Mouse (Mus musculus): ENCODE results near the gene Pigp. TPM values are rescaled to one million over a fixed set of nuclear protein-coding genes. Genes with fewer than 3 reads are reported as not detected.

Pigp gene
- polyA plus RNA-seq (2015; fragmentation: Nextera tagmentation; extraction: Ambion mirVana) = 134 and 149 TPM in 2 replicates

DNA sequence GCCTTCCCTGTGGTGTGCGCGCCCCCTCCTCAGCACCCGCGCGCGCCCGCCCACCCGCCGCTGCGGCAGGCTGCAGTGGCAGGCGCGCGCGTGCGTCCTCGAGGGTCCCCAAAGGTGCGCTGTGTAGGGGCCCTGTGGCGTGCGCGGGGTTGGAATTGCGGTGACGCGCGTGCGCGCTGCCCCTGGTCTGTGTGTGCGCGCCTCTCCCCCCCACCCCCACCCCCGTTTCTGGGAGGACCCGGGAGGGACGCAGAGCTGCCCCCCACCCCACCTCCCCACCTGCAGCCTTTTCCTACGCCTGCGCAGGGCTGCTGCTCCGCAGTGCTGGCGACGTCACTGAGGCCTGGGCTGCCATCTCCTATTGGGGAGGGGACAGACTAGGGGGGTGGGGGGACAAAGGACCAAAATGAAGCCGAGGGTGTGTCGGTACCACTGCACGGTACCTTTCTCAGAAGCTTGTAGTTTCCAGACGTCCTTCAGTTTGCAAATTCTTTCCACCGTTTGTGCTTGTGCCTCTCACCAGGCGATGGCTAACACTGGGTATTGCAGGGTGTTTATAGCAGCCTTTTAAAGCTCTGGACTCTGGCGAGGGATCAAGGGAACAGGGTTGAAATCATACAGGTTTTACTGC is at the start of gene Pigp:
TSS of gene Pigp (minus strand) at position 542 of the 631 bp plus-strand sequence.
- Histone ChIP-seq H3K4me3 (ENCODE audit: low read depth, low read length) (peak within 1 kb of the TSS; percentile 94), H3K4me2 (replicated peaks; ENCODE audit: low read depth, low read length) (peak within 1 kb of the TSS; percentile 92), H3K9me3 (ENCODE audit: low read length) (no peaks in the 10 kb centered on the region), H3K9ac (replicated peaks; ENCODE audit: low read depth) (peak within 1 kb of the TSS; percentile 85), H3K4me1 (ENCODE audit: insufficient read depth, low read depth, low read length) (0 out of 2 replicates have a peak, but pooled peaks cover 4% of the 10 kb centered on the region), H3K27ac (ENCODE audit: low read length) (peak within 1 kb of the TSS; percentile 96), H3K27me3 (replicated peaks; ENCODE audit: insufficient read depth, low read length) (no peaks in the 10 kb centered on the region), H3K36me3 (ENCODE audit: insufficient read depth, low read length) (no peaks in the 10 kb centered on the region)
- peak; percentile 76 for DNase-seq (ENCODE audit: low spot score)
- ATAC-seq = peak; percentile 54
- TF ChIP-seq EP300 (IDR thresholded peaks at IDR 0.05) (no peak), CTCF (IDR thresholded peaks at IDR 0.05) (peak; percentile 43)
- 1% methylated on average over 24 of the region's 43 CpGs for WGBS

DNA sequence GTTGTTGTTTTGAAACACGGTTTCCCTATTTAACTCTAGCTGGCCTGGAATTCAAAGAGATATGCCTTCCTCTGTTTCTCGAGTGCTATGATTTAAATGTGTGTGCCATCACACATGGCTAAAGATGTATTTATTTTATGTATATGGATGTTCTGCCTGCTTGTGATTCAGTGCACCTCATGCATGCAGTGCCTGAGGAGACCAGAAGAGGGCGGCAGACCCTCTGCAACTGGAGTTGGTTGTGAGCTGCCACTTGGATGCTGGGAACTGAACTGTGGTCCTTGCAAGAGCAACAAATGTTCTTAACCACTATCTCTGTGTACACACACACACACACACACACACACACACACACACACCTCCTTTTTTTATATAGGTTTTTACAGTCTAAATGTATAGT is 48.9 kb upstream of the Pigp start:
- no peaks in the 10 kb centered on the region for H3K27me3 ChIP-seq (replicated peaks; ENCODE audit: insufficient read depth, low read length)
- no peak for DNase-seq (ENCODE audit: low spot score)
- H3K4me1 ChIP-seq (ENCODE audit: insufficient read depth, low read depth, low read length) = no peaks in the 10 kb centered on the region
- H3K36me3 ChIP-seq (ENCODE audit: insufficient read depth, low read length) = peaks cover 44% of the 10 kb centered on the region
- no peak overlapping the region for H3K9ac ChIP-seq (replicated peaks; ENCODE audit: low read depth)
- no peak for ATAC-seq
- TF ChIP-seq EP300 (IDR thresholded peaks at IDR 0.05) = no peak
- peak; percentile 56 for TF ChIP-seq CTCF (IDR thresholded peaks at IDR 0.05)
- H3K9me3 ChIP-seq (ENCODE audit: low read length) = no peaks in the 10 kb centered on the region
- no peak overlapping the region for H3K4me2 ChIP-seq (replicated peaks; ENCODE audit: low read depth, low read length)
- no peak overlapping the region for H3K27ac ChIP-seq (ENCODE audit: low read length)
- 96% methylated on average over 3 of the region's 3 CpGs for WGBS
- no peak overlapping the region for H3K4me3 ChIP-seq (ENCODE audit: low read depth, low read length)

DNA sequence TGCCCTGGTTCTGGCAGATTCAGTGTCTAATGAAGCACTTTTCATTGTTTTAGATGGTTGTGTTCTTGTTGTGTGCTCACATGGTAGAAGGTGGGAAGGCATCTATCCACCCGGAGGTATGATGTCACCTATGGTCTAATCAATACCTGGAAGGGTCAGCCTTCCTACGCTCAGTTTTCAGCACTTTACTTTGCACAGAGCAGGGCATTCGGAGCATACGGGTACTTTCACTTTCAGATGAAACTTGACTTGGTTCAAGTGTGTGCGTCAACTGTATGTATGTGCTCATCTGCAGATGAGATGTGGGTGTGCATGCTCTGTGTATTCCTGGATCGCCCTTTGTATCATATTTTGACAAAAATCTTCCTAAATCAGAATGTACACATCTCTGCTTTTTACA is 42.5 kb upstream of the Pigp start:
- 80% methylated on average over 6 of the region's 6 CpGs for WGBS

DNA sequence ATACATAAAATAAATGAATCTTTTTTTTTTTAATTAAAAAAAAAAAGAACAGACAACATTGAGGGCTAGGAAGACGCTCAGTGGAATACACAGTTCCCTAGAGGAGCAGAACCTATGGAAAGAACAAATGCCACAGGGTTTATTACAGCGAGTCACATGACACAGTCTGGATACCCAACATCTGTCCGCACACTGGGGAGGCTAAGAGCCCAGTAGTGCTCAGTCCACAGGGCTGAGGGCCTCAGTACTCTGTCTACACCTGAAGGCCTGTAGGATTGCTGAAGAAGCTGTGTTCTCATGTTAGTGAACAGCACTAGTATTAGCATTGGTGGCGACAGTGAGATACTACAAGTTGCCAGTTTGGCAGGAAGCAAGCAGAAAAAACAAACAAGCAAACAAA is 41.1 kb upstream of the Pigp start:
- Histone ChIP-seq H3K36me3 (ENCODE audit: insufficient read depth, low read length) (no peaks in the 10 kb centered on the region; the same call in 1 of the 2 replicates), H3K27me3 (replicated peaks; ENCODE audit: insufficient read depth, low read length) (no peaks in the 10 kb centered on the region), H3K4me3 (ENCODE audit: low read depth, low read length) (no peak overlapping the region), H3K9ac (replicated peaks; ENCODE audit: low read depth) (no peak overlapping the region), H3K9me3 (ENCODE audit: low read length) (no peaks in the 10 kb centered on the region), H3K27ac (ENCODE audit: low read length) (peak overlapping the region; percentile 68), H3K4me1 (ENCODE audit: insufficient read depth, low read depth, low read length) (peaks cover 4% of the 10 kb centered on the region; the same call in 1 of the 2 replicates), H3K4me2 (replicated peaks; ENCODE audit: low read depth, low read length) (no peak overlapping the region)
- DNase-seq (ENCODE audit: low spot score) (no peak), ATAC-seq (peak; percentile 37; the same call in 1 of the 2 replicates)
- WGBS = 93% methylated on average over 4 of the region's 4 CpGs
- TF ChIP-seq CTCF (IDR thresholded peaks at IDR 0.05) = peak; percentile 25; the same call in 1 of the 2 replicates
- no peak for TF ChIP-seq EP300 (IDR thresholded peaks at IDR 0.05)

More for the DNA sequence above, 42.5 kb upstream of the Pigp start:
- peaks cover 5% of the 10 kb centered on the region for H3K36me3 ChIP-seq (ENCODE audit: insufficient read depth, low read length)
- no peak overlapping the region for H3K9ac ChIP-seq (replicated peaks; ENCODE audit: low read depth)
- no peak overlapping the region for H3K4me3 ChIP-seq (ENCODE audit: low read depth, low read length)
- peaks cover 4% of the 10 kb centered on the region; the same call in 1 of the 2 replicates for H3K4me1 ChIP-seq (ENCODE audit: insufficient read depth, low read depth, low read length)
- TF ChIP-seq EP300 (IDR thresholded peaks at IDR 0.05) (no peak), CTCF (IDR thresholded peaks at IDR 0.05) (no peak)
- no peaks in the 10 kb centered on the region for H3K27me3 ChIP-seq (replicated peaks; ENCODE audit: insufficient read depth, low read length)
- no peaks in the 10 kb centered on the region for H3K9me3 ChIP-seq (ENCODE audit: low read length)
- no peak overlapping the region for H3K4me2 ChIP-seq (replicated peaks; ENCODE audit: low read depth, low read length)
- ATAC-seq = no peak
- no peak for DNase-seq (ENCODE audit: low spot score)
- H3K27ac ChIP-seq (ENCODE audit: low read length) = no peak overlapping the region

DNA sequence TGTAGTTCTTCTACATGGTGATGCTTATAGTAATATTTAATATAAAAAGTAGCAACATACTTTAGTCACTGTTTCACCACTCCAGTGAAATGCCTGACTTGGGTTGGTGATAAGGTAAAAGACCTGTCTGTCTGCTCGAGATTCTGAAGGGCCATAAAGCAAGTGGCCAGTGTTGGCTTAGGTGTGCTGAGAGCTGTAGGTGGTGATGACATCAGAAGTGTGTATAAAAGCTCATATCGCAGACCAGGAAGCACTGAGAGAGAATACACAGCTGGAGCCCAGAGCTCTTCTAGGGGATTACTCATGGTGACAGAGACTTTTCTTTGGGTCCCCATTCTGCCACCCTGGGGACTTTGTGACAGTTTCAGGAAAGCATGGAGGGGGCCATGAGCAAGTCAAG is 40.6 kb upstream of the Pigp start:
- peaks cover 4% of the 10 kb centered on the region; the same call in 1 of the 2 replicates for H3K4me1 ChIP-seq (ENCODE audit: insufficient read depth, low read depth, low read length)
- peak overlapping the region; percentile 68 for H3K27ac ChIP-seq (ENCODE audit: low read length)
- H3K4me2 ChIP-seq (replicated peaks; ENCODE audit: low read depth, low read length) = no peak overlapping the region
- DNase-seq (ENCODE audit: low spot score) (peak; percentile 87), ATAC-seq (peak; percentile 97)
- no peaks in the 10 kb centered on the region for H3K36me3 ChIP-seq (ENCODE audit: insufficient read depth, low read length)
- H3K9me3 ChIP-seq (ENCODE audit: low read length) = no peaks in the 10 kb centered on the region
- 59% methylated on average over 2 of the region's 2 CpGs for WGBS
- peak; percentile 63; the same call in 1 of the 2 replicates for TF ChIP-seq EP300 (IDR thresholded peaks at IDR 0.05)
- TF ChIP-seq CTCF (IDR thresholded peaks at IDR 0.05) = no peak
- no peak overlapping the region for H3K9ac ChIP-seq (replicated peaks; ENCODE audit: low read depth)
- no peak overlapping the region for H3K4me3 ChIP-seq (ENCODE audit: low read depth, low read length)
- no peaks in the 10 kb centered on the region for H3K27me3 ChIP-seq (replicated peaks; ENCODE audit: insufficient read depth, low read length)

DNA sequence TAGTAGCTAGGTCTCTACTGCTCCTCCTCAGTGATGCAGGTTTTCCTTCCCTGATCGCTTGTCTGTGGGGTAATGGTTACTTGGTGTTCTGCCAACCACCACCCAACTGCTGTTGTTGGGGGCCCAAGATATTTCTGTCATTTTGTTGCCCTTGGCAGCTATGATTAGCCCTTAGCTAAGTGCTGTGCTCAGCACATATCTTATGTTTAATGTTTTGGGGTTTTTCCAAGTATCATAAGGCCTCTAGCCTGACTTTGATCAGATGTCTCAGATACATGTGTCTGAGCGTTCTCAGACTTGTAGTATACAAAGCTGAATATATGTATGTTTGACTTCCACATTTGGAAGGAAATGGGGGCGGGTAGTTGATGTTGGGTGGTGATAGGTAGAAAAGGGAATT is 39.6 kb upstream of the Pigp start:
- H3K36me3 ChIP-seq (ENCODE audit: insufficient read depth, low read length) = no peaks in the 10 kb centered on the region
- WGBS = 50% methylated on average over 3 of the region's 3 CpGs
- H3K4me3 ChIP-seq (ENCODE audit: low read depth, low read length) = no peak overlapping the region
- no peak for ATAC-seq
- no peak overlapping the region for H3K9ac ChIP-seq (replicated peaks; ENCODE audit: low read depth)
- DNase-seq (ENCODE audit: low spot score) = no peak
- TF ChIP-seq EP300 (IDR thresholded peaks at IDR 0.05) = no peak
- no peak for TF ChIP-seq CTCF (IDR thresholded peaks at IDR 0.05)
- no peak overlapping the region for H3K4me2 ChIP-seq (replicated peaks; ENCODE audit: low read depth, low read length)
- H3K4me1 ChIP-seq (ENCODE audit: insufficient read depth, low read depth, low read length) = peaks cover 4% of the 10 kb centered on the region; the same call in 1 of the 2 replicates
- H3K27ac ChIP-seq (ENCODE audit: low read length) = no peak overlapping the region
- H3K9me3 ChIP-seq (ENCODE audit: low read length) = no peaks in the 10 kb centered on the region
- H3K27me3 ChIP-seq (replicated peaks; ENCODE audit: insufficient read depth, low read length) = no peaks in the 10 kb centered on the region
